Mouse (Mus musculus) kidney, embryonic 14.5 days (tissue): Measurements from ENCODE around the gene Tmem87b. TPM values are rescaled to one million over a fixed set of nuclear protein-coding genes. Genes with fewer than 3 reads are reported as not detected.

ENCODE experiments used
- ATAC-seq: fragments of 200-750 bp; cut with Nextera tagmentation; 2 replicates; pipeline ENCODE4 v1.8.0; 2017; ENCODE audit warnings: moderate number of reproducible peaks, mild to moderate bottlenecking, moderate TSS enrichment, moderate library complexity; ENCODE audit not compliant: low FRiP score, low TSS enrichment
- H3K27ac ChIP-seq: fragments of 300-500 bp; sonication (generic); 2 replicates; pipeline ENCODE4 v1.5.1; 2014; ENCODE audit warnings: low read depth, mild to moderate bottlenecking, low read length, moderate library complexity, mixed read lengths
- H3K27me3 ChIP-seq: fragments of 300-500 bp; sonication (generic); 2 replicates; pipeline ENCODE4 v1.6.1; 2014; ENCODE audit warnings: mild to moderate bottlenecking, low read length; ENCODE audit not compliant: control insufficient read depth, insufficient read depth
- H3K36me3 ChIP-seq: fragments of 300-500 bp; sonication (generic); 2 replicates; pipeline ENCODE4 v1.6.1; 2014; ENCODE audit warnings: low read length, mixed read lengths; ENCODE audit not compliant: control insufficient read depth, insufficient read depth
- H3K4me1 ChIP-seq: fragments of 300-500 bp; sonication (generic); 2 replicates; pipeline ENCODE4 v1.6.1; 2014; ENCODE audit warnings: low read length, mixed read lengths; ENCODE audit not compliant: control insufficient read depth, insufficient read depth
- H3K4me2 ChIP-seq: fragments of 300-500 bp; sonication (generic); replicated peaks from 2 replicates; pipeline ENCODE4 v1.6.1; 2014; ENCODE audit warnings: low read depth, mild to moderate bottlenecking, low read length
- H3K4me3 ChIP-seq: fragments of 300-500 bp; sonication (generic); 2 replicates; pipeline ENCODE4 v1.5.1; 2014; ENCODE audit warnings: mild to moderate bottlenecking, low read length
- H3K9ac ChIP-seq: fragments of 300-500 bp; sonication (generic); 2 replicates; pipeline ENCODE4 v1.6.1; 2014; ENCODE audit warnings: low read depth, mild to moderate bottlenecking, low read length, moderate library complexity
- H3K9me3 ChIP-seq: fragments of 300-500 bp; sonication (generic); 2 replicates; pipeline ENCODE4 v1.6.1; 2016; ENCODE audit warnings: low read length; ENCODE audit not compliant: control insufficient read depth
- WGBS: fragments of 180-500 bp; shearing (Covaris S2); extraction: QIAGEN DNeasy Blood & Tissue Kit; methylation state at CpG from one replicate; pipeline ENCODE4 v1.1.7; 2014; 5-methylcytosine and 5-hydroxymethylcytosine counted together
- polyA plus RNA-seq: library from polyadenylated mRNA; unstranded; fragments of >200 nt; fragmentation: Nextera tagmentation; extraction: Ambion mirVana; gene quantifications from 2 replicates; pipeline ENCODE4 v1.2.1, GENCODE M21; 2014

Tmem87b gene
- polyA plus RNA-seq, 1 experiment from 2014 or later, result 31.8 TPM

GRCm38 (mm10) chr2:128786341-128786740, 31.6 kb upstream of the Tmem87b start:
- Histone ChIP-seq H3K27me3 (no peaks in the 10 kb centered on the region), H3K36me3 (peaks cover 16% of the 10 kb centered on the region; the same call in 1 of the 2 replicates), H3K9me3 (no peaks in the 10 kb centered on the region), H3K4me2 (no peak overlapping the region), H3K4me3 (no peak overlapping the region), H3K27ac (no peak overlapping the region), H3K4me1 (no peaks in the 10 kb centered on the region), H3K9ac (no peak overlapping the region)
- ATAC-seq, result no peak
- 85% methylated on average over 5 of the region's 5 CpGs for WGBS

- Histone ChIP-seq H3K36me3 (peaks cover 16% of the 10 kb centered on the region; the same call in 1 of the 2 replicates), H3K27ac (no peak overlapping the region), H3K9me3 (no peaks in the 10 kb centered on the region), H3K9ac (no peak overlapping the region), H3K4me1 (no peaks in the 10 kb centered on the region), H3K4me2 (no peak overlapping the region), H3K4me3 (no peak overlapping the region), H3K27me3 (no peaks in the 10 kb centered on the region)
- WGBS, result 58% methylated on average over 1 of the region's 1 CpGs
- no peak for ATAC-seq
Observed at GRCm38 (mm10) chr2:128786795-128787194, 31.1 kb upstream of the Tmem87b start.

GRCm38 (mm10) chr2:128787805-128788204, 30.1 kb upstream of the Tmem87b start:
- Histone ChIP-seq H3K4me1 (no peaks in the 10 kb centered on the region), H3K9ac (no peak overlapping the region), H3K4me2 (no peak overlapping the region), H3K4me3 (no peak overlapping the region), H3K27ac (no peak overlapping the region), H3K9me3 (no peaks in the 10 kb centered on the region), H3K27me3 (no peaks in the 10 kb centered on the region), H3K36me3 (peaks cover 16% of the 10 kb centered on the region; the same call in 1 of the 2 replicates)
- ATAC-seq, result no peak
- 92% methylated on average over 3 of the region's 3 CpGs for WGBS

GRCm38 (mm10) chr2:128790875-128791614, 26.9 kb upstream of the Tmem87b start:
- Histone ChIP-seq H3K4me3 (no peak overlapping the region), H3K4me2 (no peak overlapping the region), H3K27me3 (no peaks in the 10 kb centered on the region), H3K9ac (no peak overlapping the region), H3K27ac (no peak overlapping the region), H3K36me3 (peaks cover 22% of the 10 kb centered on the region; the same call in 1 of the 2 replicates), H3K9me3 (no peaks in the 10 kb centered on the region), H3K4me1 (no peaks in the 10 kb centered on the region)
- no peak for ATAC-seq
- WGBS, result 90% methylated on average over 11 of the region's 11 CpGs

- WGBS, result 85% methylated on average over 6 of the region's 6 CpGs
- no peak for ATAC-seq
- H3K27ac ChIP-seq, result no peak overlapping the region
- H3K4me1 ChIP-seq, result no peaks in the 10 kb centered on the region
- peaks cover 26% of the 10 kb centered on the region; the same call in 1 of the 2 replicates for H3K36me3 ChIP-seq
- no peak overlapping the region for H3K4me3 ChIP-seq
- H3K27me3 ChIP-seq, result no peaks in the 10 kb centered on the region
- H3K9ac ChIP-seq, result no peak overlapping the region
- no peaks in the 10 kb centered on the region for H3K9me3 ChIP-seq
- no peak overlapping the region for H3K4me2 ChIP-seq
Observed at GRCm38 (mm10) chr2:128793958-128794357, 24.0 kb upstream of the Tmem87b start.

- H3K4me1 ChIP-seq, result no peaks in the 10 kb centered on the region
- no peak overlapping the region for H3K4me3 ChIP-seq
- H3K27me3 ChIP-seq, result no peaks in the 10 kb centered on the region
- ATAC-seq, result no peak
- 74% methylated on average over 6 of the region's 6 CpGs for WGBS
- no peak overlapping the region for H3K4me2 ChIP-seq
- no peak overlapping the region for H3K27ac ChIP-seq
- H3K36me3 ChIP-seq, result peaks cover 36% of the 10 kb centered on the region
- H3K9ac ChIP-seq, result no peak overlapping the region
- no peaks in the 10 kb centered on the region for H3K9me3 ChIP-seq
Observed at GRCm38 (mm10) chr2:128796463-128796862, 21.5 kb upstream of the Tmem87b start.

GRCm38 (mm10) chr2:128803441-128803840, 14.5 kb upstream of the Tmem87b start:
- H3K27ac ChIP-seq, result no peak overlapping the region
- no peak overlapping the region for H3K4me2 ChIP-seq
- no peak overlapping the region for H3K4me3 ChIP-seq
- H3K4me1 ChIP-seq, result no peaks in the 10 kb centered on the region
- WGBS, result 95% methylated on average over 4 of the region's 4 CpGs
- H3K27me3 ChIP-seq, result no peaks in the 10 kb centered on the region
- H3K36me3 ChIP-seq, result peaks cover 36% of the 10 kb centered on the region
- no peaks in the 10 kb centered on the region for H3K9me3 ChIP-seq
- no peak overlapping the region for H3K9ac ChIP-seq
- no peak for ATAC-seq

GRCm38 (mm10) chr2:128805341-128805740, 12.6 kb upstream of the Tmem87b start:
- Histone ChIP-seq H3K27ac (no peak overlapping the region), H3K36me3 (peaks cover 28% of the 10 kb centered on the region), H3K9me3 (no peaks in the 10 kb centered on the region), H3K27me3 (no peaks in the 10 kb centered on the region), H3K4me1 (no peaks in the 10 kb centered on the region), H3K9ac (no peak overlapping the region), H3K4me2 (no peak overlapping the region), H3K4me3 (no peak overlapping the region)
- 60% methylated on average over 4 of the region's 4 CpGs for WGBS
- ATAC-seq, result no peak

- H3K4me3 ChIP-seq, result no peak overlapping the region
- no peak for ATAC-seq
- peaks cover 16% of the 10 kb centered on the region; the same call in 1 of the 2 replicates for H3K36me3 ChIP-seq
- H3K9ac ChIP-seq, result no peak overlapping the region
- no peak overlapping the region for H3K27ac ChIP-seq
- no peak overlapping the region for H3K4me2 ChIP-seq
- H3K4me1 ChIP-seq, result no peaks in the 10 kb centered on the region
- 63% methylated on average over 8 of the region's 8 CpGs for WGBS
- H3K9me3 ChIP-seq, result no peaks in the 10 kb centered on the region
- H3K27me3 ChIP-seq, result no peaks in the 10 kb centered on the region
Observed at GRCm38 (mm10) chr2:128806561-128806960, 11.4 kb upstream of the Tmem87b start.
